Mouse (Mus musculus) heart, adult 18-20 months (tissue): ENCODE data around the gene Gpr137b. TPM values are rescaled to one million over a fixed set of nuclear protein-coding genes. Genes with fewer than 3 reads are reported as not detected.
"Not testable (repeated sequence)": the region's sequence is repeated elsewhere in the genome, so short reads cannot be mapped to it uniquely, and the experiment has no call there.

Experiments
- DNase-seq, 2 experiments: peaks; one replicate each; pipeline ENCODE4 v3.0.0; 2021 to 2022; ENCODE audit warnings: mixed read lengths in 1 of 2
- long read RNA-seq, 2 experiments: library from polyadenylated mRNA; stranded (forward); transcript quantifications; one replicate each; pipeline ENCODE4 v2.0.0; 2021
- total RNA-seq, 2 experiments: library from RNA; stranded (reverse); gene quantifications; 2 replicates each; pipeline ENCODE4 v1.2.3; 2021

The Gpr137b gene
- 1 to 10 TPM; 5.1 to 6.7 TPM for total RNA-seq
- long read RNA-seq, experiment 1, partial matches to known transcripts: 0 of 7 reads
- long read RNA-seq, experiment 1, other reads (novel, unspliced or antisense): 3 of 7 reads
- long read RNA-seq, experiment 2, partial matches to known transcripts: 0 of 1 reads
- long read RNA-seq, experiment 2, other reads (novel, unspliced or antisense): 1 of 1 reads

DNA sequence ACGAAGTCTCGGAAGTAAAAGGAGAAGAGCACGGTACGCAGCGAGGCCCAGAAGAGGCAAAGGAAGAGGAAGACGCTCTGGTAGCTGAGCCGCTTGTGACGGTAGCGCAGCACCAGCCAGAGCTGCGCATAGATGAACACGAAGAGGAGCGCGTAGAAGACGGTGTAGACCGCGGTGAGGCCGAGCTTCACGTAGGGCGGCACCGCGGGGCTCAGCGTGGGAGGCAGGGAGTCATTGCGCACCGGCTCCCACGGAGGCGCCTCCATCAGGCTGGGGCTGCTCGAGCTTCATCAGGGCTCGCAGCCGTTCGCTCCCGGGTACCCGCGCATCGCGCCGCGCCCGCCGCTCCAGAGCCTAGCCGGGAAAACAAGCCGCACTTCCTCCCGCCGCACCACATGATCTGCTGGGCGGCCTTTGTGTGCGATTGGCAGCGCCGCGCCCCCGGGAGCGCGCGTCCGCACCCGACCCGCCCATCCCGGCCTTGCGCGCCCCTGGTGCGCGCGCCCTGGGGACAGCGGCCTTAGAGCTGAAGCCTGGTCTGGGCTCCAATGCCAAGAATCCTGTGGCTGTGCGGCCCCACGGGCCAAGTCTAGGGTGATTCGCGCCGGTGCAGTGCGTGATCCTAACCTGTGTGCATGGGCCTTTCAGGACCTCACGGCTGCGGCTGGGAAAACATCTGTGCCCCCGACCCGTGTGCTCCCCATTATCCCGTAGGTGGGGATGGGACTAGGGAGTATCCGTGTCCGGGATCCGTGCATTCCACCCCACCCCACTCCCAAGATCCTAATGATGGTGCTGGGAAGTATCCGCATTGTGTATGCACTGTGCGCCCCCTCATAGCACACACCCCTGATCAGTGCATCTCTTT, at the start of gene Gpr137b:
Gpr137b (minus strand) TSS at position 787 of the 868 bp plus-strand sequence.
- peak; percentile 60 to 72 for DNase-seq

DNA sequence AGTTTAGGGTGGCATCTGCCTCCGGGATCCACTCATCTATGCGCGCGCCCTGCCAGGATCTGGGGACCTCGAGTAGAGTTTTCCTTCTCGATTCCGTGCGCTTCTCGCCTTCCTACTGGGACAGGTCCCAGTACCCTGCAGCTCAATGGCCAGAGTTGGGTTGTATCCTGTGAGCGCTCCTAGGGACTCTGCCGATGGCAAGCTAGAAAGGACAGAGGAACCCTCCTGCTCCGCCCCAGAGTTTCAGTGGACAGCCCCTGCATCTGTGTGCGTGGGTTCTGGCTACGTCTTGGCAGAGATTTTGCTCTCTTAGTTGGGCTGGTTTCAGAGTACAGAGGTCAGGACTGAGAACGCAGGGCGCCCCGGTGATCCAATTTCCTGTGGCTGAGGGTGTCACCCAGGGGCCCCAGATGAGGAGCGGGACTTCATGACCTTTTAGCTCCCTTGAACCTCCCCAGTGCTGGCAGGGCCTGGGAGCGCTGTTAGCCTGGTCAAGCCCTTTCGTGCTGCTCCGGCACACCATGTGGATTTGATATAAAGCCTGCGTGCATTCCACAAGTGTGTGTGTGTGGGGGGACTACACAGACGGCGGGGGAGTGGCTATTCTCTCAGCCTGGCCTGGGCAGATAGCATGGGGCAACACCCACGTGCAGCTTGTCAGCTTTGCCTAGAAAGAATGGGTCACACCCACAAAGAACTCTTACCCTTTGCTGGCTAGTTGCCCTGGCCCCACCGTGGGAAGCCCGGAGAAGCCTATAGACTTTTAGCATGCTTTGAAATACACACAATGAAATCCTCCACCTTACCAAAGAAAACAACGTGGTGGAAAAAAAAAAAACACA, 44.5 kb upstream of the Gpr137b start:
- DNase-seq: peak; percentile 55 to 60

DNA sequence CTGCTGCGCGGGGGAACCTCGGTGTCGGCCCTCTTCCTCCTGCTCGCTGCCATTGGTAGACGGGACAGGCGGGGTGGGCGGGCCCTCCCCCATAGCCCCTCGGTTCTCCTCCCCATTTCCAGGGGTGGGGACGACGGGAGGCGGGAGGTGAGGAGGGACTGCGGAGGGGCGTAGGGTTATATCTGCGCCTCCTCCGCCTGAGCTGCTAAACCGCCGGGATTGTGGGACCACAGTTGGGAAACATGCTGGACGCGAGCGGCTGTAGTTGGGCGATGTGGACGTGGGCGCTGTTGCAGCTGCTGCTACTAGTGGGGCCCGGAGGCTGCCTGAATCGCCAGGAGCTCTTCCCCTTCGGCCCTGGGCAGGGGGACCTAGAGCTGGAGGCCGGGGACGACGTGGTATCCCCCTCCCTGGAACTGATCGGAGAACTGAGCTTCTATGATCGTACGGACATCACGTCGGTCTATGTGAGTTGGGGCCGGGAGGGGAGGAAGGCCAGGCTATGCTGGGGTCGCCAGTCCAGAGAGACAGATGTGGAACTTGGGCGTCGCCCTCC, 43.7 kb upstream of the Gpr137b start, which contains the start of gene Nid1:
Nid1 (plus strand) TSS at position 92 of the 556 bp plus-strand sequence.
- peak; percentile 41 to 76 for DNase-seq

- DNase-seq: peak; percentile 28 to 60
These were observed 42.3 kb upstream of the Gpr137b start for GRCm38 (mm10) chr13:13436161-13436560.

DNA sequence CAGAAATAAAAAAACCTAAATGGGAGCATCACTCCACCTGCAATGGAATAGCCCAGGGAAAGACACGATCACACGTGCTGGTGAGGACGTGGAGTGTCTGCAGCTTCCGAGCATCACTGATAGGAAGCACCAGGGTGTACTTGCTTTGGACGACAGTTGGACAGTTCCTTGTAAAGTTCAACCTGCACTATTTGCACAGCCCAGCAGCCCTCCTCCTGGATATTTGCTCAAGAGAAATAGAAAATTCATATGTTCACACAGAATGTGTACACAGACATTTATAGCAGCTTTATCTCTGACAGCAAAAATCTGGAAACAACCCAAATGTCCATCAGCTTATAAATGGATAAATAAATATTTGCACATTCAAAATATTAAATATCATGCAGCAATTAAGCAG, 29.5 kb upstream of the Gpr137b start:
- not testable (repeated sequence) for DNase-seq

DNA sequence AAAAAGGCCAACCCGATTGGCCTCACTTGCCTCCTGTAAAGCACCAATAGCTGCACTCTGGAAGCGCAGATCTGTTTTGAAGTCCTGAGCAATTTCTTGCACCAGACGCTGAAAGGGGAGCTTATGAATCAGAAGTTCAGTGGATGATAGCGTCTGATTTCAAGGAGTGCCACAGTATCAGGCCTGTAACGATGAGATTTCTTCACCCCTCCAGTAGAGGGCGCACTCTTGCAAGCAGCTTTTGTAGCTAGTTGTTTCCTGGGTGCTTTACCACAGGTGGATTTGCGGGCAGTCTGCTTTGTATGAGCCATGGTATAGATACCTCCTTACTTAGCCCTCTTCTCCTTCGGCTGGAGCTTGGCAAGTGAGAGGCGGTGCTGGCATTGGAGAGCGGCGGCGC, 25.0 kb upstream of the Gpr137b start:
- not testable (repeated sequence) for DNase-seq

GRCm38 (mm10) chr13:13416007-13416337, 22.2 kb upstream of the Gpr137b start:
- DNase-seq: not testable (repeated sequence)

GRCm38 (mm10) chr13:13415120-13416006, 21.5 kb upstream of the Gpr137b start:
- DNase-seq: peak; percentile 40 to 79

GRCm38 (mm10) chr13:13414206-13414605, 20.4 kb upstream of the Gpr137b start:
- no peak for DNase-seq

DNA sequence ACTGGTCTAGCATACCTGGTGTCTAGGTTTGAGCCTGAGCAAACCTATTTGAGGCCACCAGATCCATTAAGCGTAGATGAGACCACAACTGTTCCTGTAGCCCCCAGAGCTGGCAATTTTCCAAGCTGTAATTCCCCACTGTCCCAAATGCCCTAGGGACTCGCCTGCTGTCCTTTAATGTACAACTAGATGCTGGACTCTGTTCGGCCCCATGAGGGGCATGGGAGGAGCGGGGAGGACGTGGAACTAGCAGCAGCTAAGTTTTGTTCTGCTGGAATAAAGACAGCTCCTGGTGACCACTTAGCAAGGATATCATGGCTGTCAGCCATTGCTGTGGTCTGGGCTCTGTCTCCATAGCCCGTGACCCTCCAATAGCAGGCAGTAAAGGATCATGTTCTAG, 11.7 kb upstream of the Gpr137b start:
- DNase-seq: not testable (repeated sequence)

GRCm38 (mm10) chr13:13404517-13405155, 10.8 kb upstream of the Gpr137b start:
- not testable (repeated sequence) for DNase-seq

GRCm38 (mm10) chr13:13403839-13404238, 10.0 kb upstream of the Gpr137b start:
- DNase-seq: not testable (repeated sequence)

- not testable (repeated sequence) for DNase-seq
These were observed 9.6 kb upstream of the Gpr137b start for GRCm38 (mm10) chr13:13403366-13403765.

GRCm38 (mm10) chr13:13402818-13403217, 9.0 kb upstream of the Gpr137b start:
- not testable (repeated sequence) for DNase-seq

DNA sequence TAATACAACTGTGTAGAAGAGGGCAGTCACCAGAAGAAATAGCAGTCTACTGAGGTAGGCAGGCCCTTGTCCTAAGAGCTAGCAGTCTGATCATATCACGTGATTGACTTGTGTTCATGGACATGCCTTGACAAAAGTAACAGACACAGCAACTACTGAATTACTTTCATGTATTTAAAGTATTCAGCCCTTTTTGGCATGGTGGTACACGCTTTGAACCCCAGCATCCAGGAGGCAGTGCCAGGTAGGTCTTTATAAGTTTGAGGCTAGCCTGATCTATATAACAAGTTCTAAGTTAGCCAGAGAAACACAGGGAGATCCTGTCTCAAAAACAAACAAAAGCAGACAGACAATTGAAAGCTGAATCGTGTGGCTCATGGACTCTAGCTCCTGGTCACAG, 7.0 kb upstream of the Gpr137b start:
- DNase-seq: not testable (repeated sequence)

- DNase-seq: peak; percentile 25 to 40
These were observed 232 bp upstream of the Gpr137b start for GRCm38 (mm10) chr13:13394096-13394395.

GRCm38 (mm10) chr13:13378168-13378859, 15.5 kb downstream of the Gpr137b start:
- DNase-seq: not testable (repeated sequence)

DNA sequence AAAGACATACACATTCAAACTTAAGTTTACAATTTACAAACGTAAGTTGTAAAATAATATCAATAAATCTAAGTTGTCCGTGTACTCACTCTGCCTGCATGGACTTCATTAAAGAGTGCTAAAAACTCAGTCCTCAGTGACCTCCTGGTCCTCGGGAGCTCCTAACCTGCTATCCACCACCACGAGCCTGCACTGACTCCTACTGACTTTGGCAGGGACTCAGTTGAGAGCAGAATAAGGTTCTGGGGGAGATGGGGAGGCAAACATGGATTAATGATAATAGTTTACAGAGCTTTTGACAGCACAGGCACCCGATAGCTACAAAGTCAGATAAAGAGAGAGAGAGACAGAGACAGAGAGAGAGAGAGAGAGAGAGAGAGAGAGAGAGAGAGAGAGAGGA, 16.6 kb downstream of the Gpr137b start:
- no peak for DNase-seq

DNA sequence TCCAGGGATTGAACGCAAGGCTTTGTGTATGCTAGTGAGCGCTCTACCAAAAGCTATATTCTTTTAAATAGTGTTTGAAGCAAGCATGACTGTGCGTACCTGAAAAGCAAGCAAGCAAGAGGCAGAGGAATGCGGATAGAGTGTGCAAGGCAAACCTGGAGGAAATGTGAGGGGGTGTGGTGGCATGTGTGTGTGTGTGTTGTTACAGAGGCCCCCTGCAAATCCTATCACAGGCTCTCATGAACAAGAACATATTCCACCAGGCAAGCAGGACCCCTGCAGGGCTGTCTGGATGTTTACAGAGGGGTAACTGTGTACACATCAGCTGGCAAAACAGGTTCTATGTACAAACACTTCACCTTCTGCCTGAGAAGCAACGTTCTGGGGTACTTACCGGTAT, 19.8 kb downstream of the Gpr137b start:
- DNase-seq: not testable (repeated sequence)

GRCm38 (mm10) chr13:13371436-13371835, 22.4 kb downstream of the Gpr137b start:
- DNase-seq: not testable (repeated sequence)
